2 mouse cellular contexts compared by ENCODE assay signal in the genomic region with DNA sequence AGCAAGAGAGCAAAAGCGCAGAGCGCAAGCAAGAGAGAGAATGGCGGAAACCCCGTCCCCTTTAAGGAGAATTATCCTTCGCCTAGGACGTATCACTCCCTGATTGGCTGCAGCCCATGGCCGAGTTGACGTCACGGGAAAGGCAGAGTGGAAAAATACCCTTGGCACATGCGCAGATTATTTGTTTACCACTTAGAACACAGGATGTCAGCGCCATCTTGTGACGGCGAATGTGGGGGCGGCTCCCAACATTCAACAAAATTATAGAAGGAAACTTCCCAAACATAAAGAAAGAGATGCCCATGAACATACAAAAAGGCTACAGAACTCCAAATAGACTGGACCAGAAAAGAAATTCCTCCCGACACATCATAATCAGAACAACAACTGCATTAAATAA.
DNase-seq lines count a peak whose midpoint lies in the region.

No protein-coding gene starts in this region.

- DNase-seq in MN1 (ENCODE audit: low spot score) (peak; percentile 75), R1 (ENCODE audit: low read depth, low spot score) (peak; percentile 59)
